In genomic region chr12:118846649-118847321, GRCm38 (mm10) we compare ENCODE assay signal across 9 mouse cellular contexts. TPM values are rescaled to one million over a fixed set of nuclear protein-coding genes. Genes with fewer than 3 reads are reported as not detected.
A peak's percentile ranks its signal among the peaks of the same experiment; 100 is the strongest.
DNase-seq lines count a peak whose midpoint lies in the region; ATAC-seq and TF ChIP-seq lines count a peak whose summit lies in the region.
"Had no signal": no experiment of that assay in that cellular context is flagged by ENCODE, and none has a peak within 500 bp of the region (broad histone marks: within the 10 kb centered on the region; RNA-seq: fewer than 3 reads in every experiment).

No protein-coding gene starts in this region.

- peaks cover 31% of the 10 kb centered on the region for H3K4me1 ChIP-seq in hindbrain, embryonic 13.5 days (replicated peaks)
- H3K4me1 ChIP-seq in lung, postnatal 0 days (ENCODE audit: insufficient read depth, low read depth, low read length): peaks cover 3% of the 10 kb centered on the region; the same call in 1 of the 2 replicates

- H3K4me3 ChIP-seq in C2C12 (ENCODE audit: insufficient read depth, poor library complexity, severe bottlenecking): peak overlapping the region; percentile 53
- H3K4me3 ChIP-seq in hindbrain, embryonic 13.5 days: peak overlapping the region; percentile 45
- peak overlapping the region; percentile 50 for H3K4me3 ChIP-seq in lung, postnatal 0 days (ENCODE audit: low read depth, low read length)

- no peaks in the 10 kb centered on the region for H3K27me3 ChIP-seq in C2C12 (ENCODE audit: control insufficient read depth, insufficient read depth, insufficient read length)
- peaks cover 87% of the 10 kb centered on the region for H3K27me3 ChIP-seq in hindbrain, embryonic 13.5 days
- peaks cover 70% of the 10 kb centered on the region for H3K27me3 ChIP-seq in lung, postnatal 0 days (replicated peaks; ENCODE audit: insufficient read depth, low read length)
- H3K27me3 ChIP-seq in splenic B cell, adult 2 months (ENCODE audit: control insufficient read depth, insufficient read depth, low read length, poor library complexity, severe bottlenecking): no peaks in the 10 kb centered on the region

- peak; percentile 73 for ATAC-seq in frontal cortex, adult (ENCODE audit: low TSS enrichment)
- peak; percentile 55 for ATAC-seq in hindbrain, embryonic 13.5 days (ENCODE audit: low FRiP score)
- ATAC-seq in lung, postnatal 0 days: peak; percentile 54; the same call in 1 of the 2 replicates

- under 1% methylated on average over 59 of the region's 59 CpGs for WGBS in hindbrain, embryonic 13.5 days
- WGBS in lung, postnatal 0 days: under 1% methylated on average over 59 of the region's 59 CpGs

- no peak for DNase-seq in frontal cortex, postnatal 25 days (ENCODE audit: low spot score in 2 of 2)
- peak; percentile 84 for DNase-seq in embryo, embryonic 10 days (ENCODE audit: low spot score)
- DNase-seq in lung, postnatal 0 days (ENCODE audit: low spot score): peak; percentile 27
- peak; percentile 31 for DNase-seq in splenic B cell, adult 2 months (ENCODE audit: low read depth, low spot score)
- DNase-seq in gastrocnemius, adult 18-20 months (ENCODE audit: low spot score): no peak

- TF ChIP-seq CTCF in C2C12 (IDR thresholded peaks at IDR 0.05; ENCODE audit: control insufficient read depth, insufficient read depth, insufficient read length): no peak
- no peak for TF ChIP-seq CTCF in lung, postnatal 0 days (IDR thresholded peaks at IDR 0.05)

- peak overlapping the region; percentile 89 for H3ac ChIP-seq in C2C12 (ENCODE audit: control insufficient read depth, insufficient read length, low read depth)

- H3K27ac ChIP-seq in hindbrain, embryonic 13.5 days: no peak overlapping the region
- H3K27ac ChIP-seq in lung, postnatal 0 days (ENCODE audit: low read length): no peak overlapping the region

- peaks cover 22% of the 10 kb centered on the region for H3K36me3 ChIP-seq in C2C12 (ENCODE audit: control insufficient read depth, insufficient read depth)
- no peaks in the 10 kb centered on the region for H3K36me3 ChIP-seq in hindbrain, embryonic 13.5 days
- H3K36me3 ChIP-seq in lung, postnatal 0 days (ENCODE audit: insufficient read depth, low read length): no peaks in the 10 kb centered on the region
- no peaks in the 10 kb centered on the region for H3K36me3 ChIP-seq in splenic B cell, adult 2 months (ENCODE audit: control insufficient read depth, insufficient read depth, low read length, poor library complexity, severe bottlenecking)

- no peak for TF ChIP-seq EP300 in lung, postnatal 0 days (IDR thresholded peaks at IDR 0.05)

- H3K9ac ChIP-seq in hindbrain, embryonic 13.5 days: peak overlapping the region; percentile 35; the same call in 1 of the 2 replicates
- no peak overlapping the region for H3K9ac ChIP-seq in lung, postnatal 0 days (replicated peaks; ENCODE audit: low read depth)

- no peaks in the 10 kb centered on the region for H3K9me3 ChIP-seq in hindbrain, embryonic 13.5 days
- no peaks in the 10 kb centered on the region for H3K9me3 ChIP-seq in lung, postnatal 0 days (ENCODE audit: low read length)

- H3K79me3 ChIP-seq in C2C12 (ENCODE audit: low read depth): peaks cover 18% of the 10 kb centered on the region

- H3K79me2 ChIP-seq in C2C12 (ENCODE audit: control insufficient read depth, insufficient read depth): peaks cover 31% of the 10 kb centered on the region

- peak overlapping the region; percentile 57 for H3K4me2 ChIP-seq in hindbrain, embryonic 13.5 days
- peak overlapping the region; percentile 90 for H3K4me2 ChIP-seq in lung, postnatal 0 days (replicated peaks; ENCODE audit: low read depth, low read length)

TF ChIP-seq in C2C12, 6 proteins besides CTCF, POLR2A, EP300 and RAD21:
- TF ChIP-seq MAX (IDR thresholded peaks at IDR 0.05) (peak; percentile 50), FOSL1 (IDR thresholded peaks at IDR 0.05; ENCODE audit: insufficient read depth, low read length, poor library complexity, severe bottlenecking) (no peak), MYOG (IDR thresholded peaks at IDR 0.05; ENCODE audit: control insufficient read depth, extremely low read depth, insufficient read length) (no peak), MYOD1 (IDR thresholded peaks at IDR 0.05; ENCODE audit: control insufficient read depth, insufficient read length, low read depth) (no peak), USF1 (IDR thresholded peaks at IDR 0.05; ENCODE audit: low read depth) (no peak), CEBPB (IDR thresholded peaks at IDR 0.05; ENCODE audit: low read depth) (no peak)

RNA-seq across cellular contexts. Expression of gene Sp8, which starts 0.7 kb away (rescaled TPM):
- 1.2 TPM for polyA plus RNA-seq in C2C12 (2012; fragmentation: generic; extraction: Trizol)
- 3.8 and 5.9 TPM in 2 replicates for polyA plus RNA-seq in hindbrain, embryonic 13.5 days (2015; fragmentation: Nextera tagmentation; extraction: Ambion mirVana)
- not detected in 2 replicates for polyA plus RNA-seq in lung, postnatal 0 days (2015; fragmentation: Nextera tagmentation; extraction: Ambion mirVana)
- total RNA-seq in gastrocnemius, adult 18-20 months (2021): not detected
- total RNA-seq: MEL had no signal

Comparison
In these comparisons a context has a peak if more than half of its experiments do, and no peak if none do; other contexts are left out.
1. DNase-seq: peak in embryo, embryonic 10 days (single experiment), lung, postnatal 0 days (single experiment) and splenic B cell, adult 2 months (single experiment); none in frontal cortex, postnatal 25 days (0 of 2) and gastrocnemius, adult 18-20 months (single experiment).
2. Peak in every context shown above with its lines, with median percentiles within 50 percentile points of each other: ATAC-seq and H3K4me3 ChIP-seq.